Mouse (Mus musculus) ES-E14 (cell line): ENCODE data around the gene Slc35d1. TPM values are rescaled to one million over a fixed set of nuclear protein-coding genes. Genes with fewer than 3 reads are reported as not detected.
A peak's percentile ranks its signal among the peaks of the same experiment; 100 is the strongest.

ENCODE experiments used
- DNase-seq: peaks from one replicate; pipeline ENCODE4 v3.0.0-alpha.2; 2013; ENCODE audit warnings: low read depth, low spot score
- H3K27ac ChIP-seq: 2 replicates; pipeline ENCODE4 v1.5.1; 2012; ENCODE audit warnings: low read depth, mild to moderate bottlenecking, low read length, moderate library complexity, mixed read lengths; ENCODE audit not compliant: poor library complexity, insufficient read depth, severe bottlenecking
- H3K36me3 ChIP-seq: 2 replicates; pipeline ENCODE4 v1.6.1; 2012; ENCODE audit warnings: mild to moderate bottlenecking, low read length, moderate library complexity, mixed read lengths; ENCODE audit not compliant: control insufficient read depth, poor library complexity, insufficient read depth, severe bottlenecking
- H3K4me1 ChIP-seq, 2 experiments: fragments of 150-350 bp in 1 of 2; sonication (generic) in 1 of 2; 2 replicates each; pipeline ENCODE4 v1.6.1; 2012; ENCODE audit warnings: low read length in 2 of 2, mild to moderate bottlenecking in 1 of 2, mixed read lengths in 1 of 2; ENCODE audit not compliant: control insufficient read depth in 2 of 2, insufficient read depth in 2 of 2, poor library complexity in 1 of 2
- H3K4me3 ChIP-seq, 2 experiments: fragments of 150-350 bp in 1 of 2; sonication (generic) in 1 of 2; 2 replicates each; pipeline ENCODE4 v1.5.1; 2012; ENCODE audit warnings: low read length in 2 of 2, low read depth in 1 of 2, mild to moderate bottlenecking in 1 of 2, mixed read lengths in 1 of 2; ENCODE audit not compliant: insufficient read depth in 1 of 2, poor library complexity in 1 of 2, severe bottlenecking in 1 of 2
- H3K9ac ChIP-seq: 2 replicates; pipeline ENCODE4 v1.6.1; 2012; ENCODE audit warnings: low read depth, mild to moderate bottlenecking, low read length, mixed read lengths; ENCODE audit not compliant: poor library complexity, insufficient read depth, severe bottlenecking
- H3K9me3 ChIP-seq: fragments of 150-350 bp; sonication (generic); 2 replicates; pipeline ENCODE4 v1.6.1; 2012; ENCODE audit warnings: low read depth, mild to moderate bottlenecking, low read length; ENCODE audit not compliant: control insufficient read depth, insufficient read depth
- CHD2 ChIP-seq: IDR thresholded peaks from 2 replicates; pipeline ENCODE4 v1.6.1; 2014; ENCODE audit warnings: mild to moderate bottlenecking, low read depth, low read length, inconsistent platforms
- HCFC1 ChIP-seq: IDR thresholded peaks from 2 replicates; pipeline ENCODE4 v1.6.1; 2012; ENCODE audit warnings: low read length, inconsistent platforms, borderline replicate concordance; ENCODE audit not compliant: insufficient read depth
- MAFK ChIP-seq: IDR thresholded peaks from 2 replicates; pipeline ENCODE4 v1.6.1; 2014; ENCODE audit warnings: mild to moderate bottlenecking, low read depth, low read length, inconsistent platforms; ENCODE audit not compliant: insufficient read depth
- ZC3H11A ChIP-seq: IDR thresholded peaks from 2 replicates; pipeline ENCODE4 v1.6.1; 2012; ENCODE audit warnings: low read depth, mild to moderate bottlenecking, inconsistent platforms, low read length, borderline replicate concordance
- ZNF384 ChIP-seq: IDR thresholded peaks from 2 replicates; pipeline ENCODE4 v1.6.1; 2012; ENCODE audit warnings: low read depth, low read length, inconsistent platforms
- in situ Hi-C, 2 experiments: fragments of 600-800 bp; cut with MboI; formaldehyde crosslinking; loops; one replicate each; pipeline ENCODE4 v1.15.1; 2025; ENCODE audit warnings: low sequenced_read_pairs in 2 of 2, inconsistent platforms in 1 of 2; ENCODE audit not compliant: unreplicated experiment in 2 of 2
- total RNA-seq: library from RNA; depleted of rRNA; stranded (reverse); fragments of 300-350 nt; gene quantifications from 2 replicates; pipeline ENCODE4 v1.2.3, GENCODE M21; 2012

The Slc35d1 gene
- total RNA-seq, 1 experiment = 13.0 TPM

DNA sequence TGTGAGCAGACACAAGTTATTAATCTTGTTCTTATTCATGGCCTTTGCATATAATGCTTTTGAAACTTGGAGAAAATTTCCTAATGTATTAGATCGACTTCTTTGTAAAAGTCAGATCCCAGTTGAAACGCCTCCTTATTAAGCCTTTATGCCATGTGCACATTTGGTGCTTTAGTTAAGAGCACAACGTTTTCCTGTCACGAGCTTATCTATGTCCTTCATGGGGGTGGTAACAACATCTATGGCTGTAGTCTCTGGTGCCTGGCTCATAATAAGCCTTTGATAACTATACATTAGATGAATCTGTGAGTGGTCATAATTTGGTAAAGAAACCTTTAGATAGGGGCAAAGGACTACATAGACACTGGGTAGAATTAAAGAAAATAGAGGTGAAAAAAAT is 38.9 kb upstream of the Slc35d1 start:
- Histone ChIP-seq H3K9ac (no peak overlapping the region), H3K4me3 (no peak overlapping the region), H3K27ac (no peak overlapping the region), H3K36me3 (no peaks in the 10 kb centered on the region), H3K9me3 (no peaks in the 10 kb centered on the region), H3K4me1 (no peaks in the 10 kb centered on the region)
- in situ Hi-C loops = no loop called here
- no peak for DNase-seq
- no peak for TF ChIP-seq ZC3H11A
- TF ChIP-seq MAFK = no peak
- no peak for TF ChIP-seq CHD2
- no peak for TF ChIP-seq ZNF384
- TF ChIP-seq HCFC1 = no peak

DNA sequence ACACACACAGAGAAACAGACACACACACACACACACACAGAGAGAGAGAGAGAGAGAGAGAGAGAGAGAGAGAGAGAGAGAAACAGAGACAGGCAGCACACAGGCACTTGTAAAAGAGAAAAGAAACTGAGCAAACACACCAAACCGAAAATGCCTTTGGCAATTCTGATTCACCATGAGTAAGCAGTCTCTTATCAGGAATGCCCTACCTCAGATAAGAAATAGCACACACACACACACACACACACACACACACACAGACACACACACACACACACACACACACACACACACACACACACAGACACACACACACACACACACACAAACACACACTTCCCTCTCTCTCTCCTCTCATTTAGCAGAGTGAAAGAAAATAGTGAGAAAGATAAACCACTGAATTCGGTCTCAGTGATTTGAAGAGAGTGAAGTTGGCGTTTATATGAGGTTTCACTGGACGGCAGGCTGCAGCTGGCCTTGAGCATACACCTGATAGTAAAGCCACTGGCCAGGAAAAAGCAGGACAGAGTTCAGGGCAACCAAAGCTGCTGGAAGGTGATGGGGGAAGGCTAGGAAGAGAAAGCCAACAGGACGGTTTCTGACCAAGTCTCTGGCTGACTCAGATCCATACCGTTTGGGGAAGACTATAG is 34.6 kb upstream of the Slc35d1 start:
- no peak for DNase-seq
- no peak overlapping the region for H3K4me3 ChIP-seq
- in situ Hi-C loops = no loop called here
- no peaks in the 10 kb centered on the region for H3K9me3 ChIP-seq
- TF ChIP-seq ZNF384 = no peak
- H3K27ac ChIP-seq = no peak overlapping the region
- H3K36me3 ChIP-seq = no peaks in the 10 kb centered on the region
- no peak overlapping the region for H3K9ac ChIP-seq
- peaks cover 5% of the 10 kb centered on the region in 2 experiments; a peak in 2 of 4 replicates for H3K4me1 ChIP-seq

DNA sequence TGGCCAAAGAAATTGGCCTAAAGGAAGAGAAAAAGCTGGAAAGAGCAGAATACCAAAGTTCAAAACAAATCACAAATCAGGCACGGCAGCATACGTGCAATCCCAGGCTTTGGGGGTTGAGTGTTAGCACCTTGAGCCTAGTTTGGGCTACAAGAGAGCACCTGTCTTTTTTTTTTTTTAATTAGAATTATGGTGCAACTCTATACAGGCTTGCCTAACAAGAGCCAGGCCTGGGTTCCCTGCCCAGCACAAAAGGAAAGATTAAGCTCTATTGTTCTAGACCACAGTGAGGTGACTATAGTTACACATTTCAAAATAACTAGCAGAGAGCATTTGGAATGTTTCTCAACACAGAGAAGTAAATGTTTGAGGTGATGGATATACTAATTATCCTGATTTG is 32.8 kb upstream of the Slc35d1 start:
- H3K9ac ChIP-seq = no peak overlapping the region

DNA sequence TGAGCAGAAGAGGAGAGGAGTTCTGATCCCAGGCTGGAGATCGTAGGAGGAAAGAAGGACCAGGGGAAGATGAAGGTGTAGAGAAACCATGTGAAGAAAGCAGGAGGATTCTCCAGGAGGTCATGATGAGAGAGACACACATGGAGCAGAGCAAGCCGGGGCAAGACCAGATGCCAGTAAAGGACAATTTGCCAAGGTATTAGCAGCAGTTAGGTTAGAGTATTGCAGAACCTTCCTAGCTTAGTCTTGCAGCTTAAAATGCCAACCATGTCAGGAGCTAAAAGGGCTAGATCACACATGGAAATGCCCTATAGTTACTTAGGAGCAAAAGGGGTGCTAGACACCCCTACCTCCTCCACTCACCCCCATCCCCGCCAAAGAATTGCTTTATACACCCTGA is 32.3 kb upstream of the Slc35d1 start:
- H3K36me3 ChIP-seq = no peaks in the 10 kb centered on the region
- TF ChIP-seq HCFC1 (no peak), CHD2 (no peak), ZC3H11A (no peak), MAFK (no peak), ZNF384 (no peak)
- H3K27ac ChIP-seq = peak overlapping the region; percentile 33; the same call in 1 of the 2 replicates
- no peak overlapping the region for H3K9ac ChIP-seq
- in situ Hi-C loops = no loop called here
- H3K4me1 ChIP-seq = peaks cover 5% of the 10 kb centered on the region in 2 experiments; a peak in 2 of 4 replicates
- no peak overlapping the region for H3K4me3 ChIP-seq
- no peaks in the 10 kb centered on the region for H3K9me3 ChIP-seq
- no peak for DNase-seq

More for the DNA sequence above, 32.8 kb upstream of the Slc35d1 start:
- DNase-seq = no peak
- Histone ChIP-seq H3K27ac (no peak overlapping the region), H3K4me1 (peaks cover 5% of the 10 kb centered on the region in 2 experiments; a peak in 2 of 4 replicates), H3K9me3 (no peaks in the 10 kb centered on the region), H3K36me3 (no peaks in the 10 kb centered on the region), H3K4me3 (no peak overlapping the region)
- TF ChIP-seq ZC3H11A (no peak), MAFK (no peak), CHD2 (no peak), ZNF384 (peak; percentile 20; the same call in 1 of the 2 replicates), HCFC1 (no peak)
- in situ Hi-C loops = no loop called here

DNA sequence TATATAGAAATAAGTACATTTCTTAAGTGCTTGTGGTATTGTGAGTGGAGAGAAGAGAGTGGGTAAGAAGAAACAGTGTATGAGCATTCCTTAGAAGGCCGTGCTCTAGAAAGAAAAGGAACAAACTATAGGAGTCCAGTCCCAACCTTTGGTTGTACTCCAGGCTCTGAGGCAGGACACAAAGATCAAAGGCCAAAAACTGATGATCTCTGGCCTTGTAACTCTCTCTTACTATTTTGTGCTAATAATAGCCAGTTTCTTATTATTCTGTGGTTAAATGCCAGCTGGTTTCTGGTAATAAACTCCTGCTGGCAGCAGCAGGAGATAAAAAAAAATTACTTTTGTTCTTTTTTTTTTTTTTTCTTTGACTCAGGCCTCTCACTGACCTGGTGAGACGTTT is 17.2 kb upstream of the Slc35d1 start:
- Histone ChIP-seq H3K4me1 (no peaks in the 10 kb centered on the region), H3K9ac (no peak overlapping the region), H3K36me3 (no peaks in the 10 kb centered on the region), H3K4me3 (no peak overlapping the region), H3K9me3 (no peaks in the 10 kb centered on the region), H3K27ac (no peak overlapping the region)
- TF ChIP-seq CHD2 (no peak), HCFC1 (no peak), ZC3H11A (no peak), MAFK (no peak), ZNF384 (no peak)
- in situ Hi-C loops = no loop called here
- DNase-seq = no peak
